21 mouse cellular contexts compared by ENCODE assay signal in genomic region chr2:174120631-174121030, GRCm38 (mm10). TPM values are rescaled to one million over a fixed set of nuclear protein-coding genes. Genes with fewer than 3 reads are reported as not detected.
A peak's percentile ranks its signal among the peaks of the same experiment; 100 is the strongest.
DNase-seq lines count a peak whose midpoint lies in the region; ATAC-seq lines count a peak whose summit lies in the region.
"Had no signal": no experiment of that assay in that cellular context is flagged by ENCODE, and none has a peak within 500 bp of the region (broad histone marks: within the 10 kb centered on the region; RNA-seq: fewer than 3 reads in every experiment).

No protein-coding gene starts in this region.

- no peak overlapping the region for H3K4me3 ChIP-seq in hindbrain, embryonic 10.5 days
- H3K4me3 ChIP-seq in hindbrain, embryonic 13.5 days, result no peak overlapping the region
- H3K4me3 ChIP-seq in neural tube, embryonic 11.5 days (ENCODE audit: low read depth, low read length), result no peak overlapping the region
- H3K4me3 ChIP-seq in neural tube, embryonic 15.5 days (replicated peaks), result no peak overlapping the region
- no peak overlapping the region for H3K4me3 ChIP-seq in intestine, embryonic 16.5 days (ENCODE audit: low read length)
- H3K4me3 ChIP-seq: embryonic facial prominence, embryonic 10.5 days; forebrain, embryonic 13.5 days; heart, adult 2 months; heart, embryonic 13.5 days; hindbrain, embryonic 12.5 days had no signal

- no peak overlapping the region for H3K9ac ChIP-seq in hindbrain, embryonic 13.5 days
- no peak overlapping the region for H3K9ac ChIP-seq in neural tube, embryonic 11.5 days (ENCODE audit: low read length)
- no peak overlapping the region for H3K9ac ChIP-seq in neural tube, embryonic 15.5 days (replicated peaks)
- H3K9ac ChIP-seq in intestine, embryonic 16.5 days (ENCODE audit: low read depth, low read length), result no peak overlapping the region
- H3K9ac ChIP-seq: forebrain, embryonic 13.5 days; forebrain, postnatal 0 days; heart, embryonic 13.5 days; hindbrain, embryonic 12.5 days had no signal

- peaks cover 27% of the 10 kb centered on the region for H3K4me1 ChIP-seq in hindbrain, embryonic 10.5 days (replicated peaks)
- H3K4me1 ChIP-seq in hindbrain, embryonic 13.5 days (replicated peaks), result peaks cover 17% of the 10 kb centered on the region
- H3K4me1 ChIP-seq in neural tube, embryonic 11.5 days (ENCODE audit: control insufficient read depth, insufficient read depth, low read length), result 0 out of 2 replicates have a peak, but pooled peaks cover 3% of the 10 kb centered on the region
- H3K4me1 ChIP-seq in neural tube, embryonic 15.5 days, result no peaks in the 10 kb centered on the region
- H3K4me1 ChIP-seq in intestine, embryonic 16.5 days (ENCODE audit: control insufficient read depth, insufficient read depth, low read length), result no peaks in the 10 kb centered on the region
- H3K4me1 ChIP-seq: forebrain, embryonic 13.5 days had no signal

- peaks cover 81% of the 10 kb centered on the region for H3K36me3 ChIP-seq in hindbrain, embryonic 10.5 days
- H3K36me3 ChIP-seq in hindbrain, embryonic 13.5 days, result peaks cover 44% of the 10 kb centered on the region
- peaks cover 7% of the 10 kb centered on the region; the same call in 1 of the 2 replicates for H3K36me3 ChIP-seq in neural tube, embryonic 11.5 days (ENCODE audit: control insufficient read depth, insufficient read depth, low read length)
- H3K36me3 ChIP-seq in neural tube, embryonic 15.5 days, result peaks cover 15% of the 10 kb centered on the region; the same call in 1 of the 2 replicates
- peaks cover 27% of the 10 kb centered on the region for H3K36me3 ChIP-seq in intestine, embryonic 16.5 days (ENCODE audit: control insufficient read depth, insufficient read depth, low read length)

- no peak for ATAC-seq in hindbrain, embryonic 13.5 days (ENCODE audit: low FRiP score)
- no peak for ATAC-seq in neural tube, embryonic 11.5 days (ENCODE audit: insufficient read depth, low FRiP score, low TSS enrichment)
- ATAC-seq in neural tube, embryonic 15.5 days (ENCODE audit: low FRiP score), result no peak
- 0 out of 2 replicates have a peak, but pooled peaks have one; percentile 10 for ATAC-seq in megakaryocyte progenitor cell, adult 5-6 weeks (replicated peaks; ENCODE audit: poor library complexity)
- ATAC-seq in intestine, embryonic 16.5 days, result no peak
- ATAC-seq: forebrain, embryonic 13.5 days; forebrain, postnatal 0 days; hindbrain, postnatal 0 days had no signal

- DNase-seq in hindbrain, embryonic 10.5 days (ENCODE audit: low spot score), result peak; percentile 1
- peak; percentile 1 for DNase-seq in neural tube, embryonic 11.5 days (ENCODE audit: low spot score)
- peak; percentile 54 for DNase-seq in ES-CJ7 (ENCODE audit: low read depth, low spot score)
- DNase-seq in kidney, postnatal 14 days, result no peak
- DNase-seq: adrenal gland, adult 2 months; adrenal gland, postnatal 25 days; cerebellum, adult 18-20 months; cerebellum, postnatal 10 days; forebrain, postnatal 0 days; gastrocnemius, postnatal 14 days; heart, adult 2 months; heart, postnatal 36 days had no signal

- H3K27ac ChIP-seq in hindbrain, embryonic 10.5 days, result no peak overlapping the region
- no peak overlapping the region for H3K27ac ChIP-seq in hindbrain, embryonic 13.5 days
- no peak overlapping the region for H3K27ac ChIP-seq in neural tube, embryonic 11.5 days (ENCODE audit: low read depth, low read length)
- no peak overlapping the region for H3K27ac ChIP-seq in neural tube, embryonic 15.5 days (replicated peaks)
- no peak overlapping the region for H3K27ac ChIP-seq in intestine, embryonic 16.5 days (ENCODE audit: low read length)
- H3K27ac ChIP-seq: embryonic facial prominence, embryonic 10.5 days; forebrain, embryonic 13.5 days; heart, adult 2 months; heart, embryonic 13.5 days; hindbrain, embryonic 12.5 days; hindbrain, postnatal 0 days had no signal

- H3K9me3 ChIP-seq in hindbrain, embryonic 10.5 days, result peaks cover 17% of the 10 kb centered on the region
- no peaks in the 10 kb centered on the region for H3K9me3 ChIP-seq in hindbrain, embryonic 13.5 days
- H3K9me3 ChIP-seq in neural tube, embryonic 11.5 days (ENCODE audit: control insufficient read depth, low read length), result no peaks in the 10 kb centered on the region
- H3K9me3 ChIP-seq in neural tube, embryonic 15.5 days (replicated peaks), result no peaks in the 10 kb centered on the region
- H3K9me3 ChIP-seq in intestine, embryonic 16.5 days (ENCODE audit: control insufficient read depth, low read length), result peaks cover 8% of the 10 kb centered on the region; the same call in 1 of the 2 replicates

- 93% methylated on average over 19 of the region's 19 CpGs for WGBS in hindbrain, embryonic 10.5 days
- WGBS in hindbrain, embryonic 13.5 days, result 95% methylated on average over 19 of the region's 19 CpGs
- WGBS in neural tube, embryonic 11.5 days, result 92% methylated on average over 19 of the region's 19 CpGs
- 92% methylated on average over 19 of the region's 19 CpGs for WGBS in neural tube, embryonic 15.5 days
- 92% methylated on average over 19 of the region's 19 CpGs for WGBS in intestine, embryonic 16.5 days

- H3K27me3 ChIP-seq in hindbrain, embryonic 10.5 days (ENCODE audit: insufficient read depth, poor library complexity, severe bottlenecking), result no peaks in the 10 kb centered on the region
- H3K27me3 ChIP-seq in hindbrain, embryonic 13.5 days, result no peaks in the 10 kb centered on the region
- H3K27me3 ChIP-seq in neural tube, embryonic 11.5 days (ENCODE audit: control insufficient read depth, insufficient read depth, low read length), result no peaks in the 10 kb centered on the region
- no peaks in the 10 kb centered on the region for H3K27me3 ChIP-seq in neural tube, embryonic 15.5 days (replicated peaks)
- H3K27me3 ChIP-seq in intestine, embryonic 16.5 days (replicated peaks; ENCODE audit: control insufficient read depth, insufficient read depth, low read length), result no peaks in the 10 kb centered on the region
- H3K27me3 ChIP-seq: forebrain, embryonic 13.5 days; heart, embryonic 13.5 days; hindbrain, embryonic 12.5 days had no signal

- H3K4me2 ChIP-seq in hindbrain, embryonic 13.5 days, result no peak overlapping the region
- no peak overlapping the region for H3K4me2 ChIP-seq in neural tube, embryonic 11.5 days (ENCODE audit: low read depth)
- H3K4me2 ChIP-seq in neural tube, embryonic 15.5 days, result no peak overlapping the region
- no peak overlapping the region for H3K4me2 ChIP-seq in intestine, embryonic 16.5 days (ENCODE audit: low read depth, low read length)
- H3K4me2 ChIP-seq: forebrain, embryonic 13.5 days; heart, embryonic 13.5 days; hindbrain, embryonic 12.5 days had no signal

RNA-seq across cellular contexts. Expression of gene Npepl1, which starts 10.5 kb away (rescaled TPM):
- polyA plus RNA-seq in hindbrain, embryonic 10.5 days (2016; fragmentation: Nextera tagmentation; extraction: Ambion mirVana), result 35.0 and 37.6 TPM in 2 replicates
- 15.0 and 15.5 TPM in 2 replicates for polyA plus RNA-seq in hindbrain, embryonic 13.5 days (2015; fragmentation: Nextera tagmentation; extraction: Ambion mirVana)
- 43.2 and 44.1 TPM in 2 replicates for polyA plus RNA-seq in neural tube, embryonic 11.5 days (2014; fragmentation: Nextera tagmentation; extraction: Ambion mirVana)
- 14.1 and 26.0 TPM in 2 replicates for polyA plus RNA-seq in neural tube, embryonic 15.5 days (2015; fragmentation: Nextera tagmentation; extraction: Ambion mirVana)
- 46.8 and 49.6 TPM in 2 replicates for total RNA-seq in megakaryocyte progenitor cell, adult 5-6 weeks (2015)
- total RNA-seq in megakaryocyte progenitor cell, adult 5-6 weeks (2017), result 28.2 and 31.7 TPM in 2 replicates
- 44.4 and 46.0 TPM in 2 replicates for polyA plus RNA-seq in intestine, embryonic 16.5 days (2015; fragmentation: Nextera tagmentation; extraction: Ambion mirVana)

RNA-seq across cellular contexts. Expression of gene Stx16, which starts 44.5 kb away (rescaled TPM):
- polyA plus RNA-seq in hindbrain, embryonic 10.5 days (2016; fragmentation: Nextera tagmentation; extraction: Ambion mirVana), result 8.3 and 9.1 TPM in 2 replicates
- 9.6 and 11.9 TPM in 2 replicates for polyA plus RNA-seq in hindbrain, embryonic 13.5 days (2015; fragmentation: Nextera tagmentation; extraction: Ambion mirVana)
- 8.4 and 9.8 TPM in 2 replicates for polyA plus RNA-seq in neural tube, embryonic 11.5 days (2014; fragmentation: Nextera tagmentation; extraction: Ambion mirVana)
- polyA plus RNA-seq in neural tube, embryonic 15.5 days (2015; fragmentation: Nextera tagmentation; extraction: Ambion mirVana), result 10.4 and 10.9 TPM in 2 replicates
- total RNA-seq in megakaryocyte progenitor cell, adult 5-6 weeks (2015), result 26.6 and 29.2 TPM in 2 replicates
- total RNA-seq in megakaryocyte progenitor cell, adult 5-6 weeks (2017), result 19.8 and 30.1 TPM in 2 replicates
- 8.3 and 9.1 TPM in 2 replicates for polyA plus RNA-seq in intestine, embryonic 16.5 days (2015; fragmentation: Nextera tagmentation; extraction: Ambion mirVana)
